9 mouse cellular contexts compared by ENCODE assay signal in genomic region chr4:138851463-138851862, GRCm38 (mm10). TPM values are rescaled to one million over a fixed set of nuclear protein-coding genes. Genes with fewer than 3 reads are reported as not detected.
DNase-seq lines count a peak whose midpoint lies in the region.
"Had no signal": no experiment of that assay in that cellular context is flagged by ENCODE, and none has a peak within 500 bp of the region (broad histone marks: within the 10 kb centered on the region; RNA-seq: fewer than 3 reads in every experiment).

No protein-coding gene starts in this region.

- H3K27me3 ChIP-seq in forebrain, embryonic 10.5 days (ENCODE audit: poor library complexity, severe bottlenecking): no peaks in the 10 kb centered on the region

- no peaks in the 10 kb centered on the region for H3K9me3 ChIP-seq in forebrain, embryonic 10.5 days
- H3K9me3 ChIP-seq: limb, embryonic 12.5 days had no signal

- H3K27ac ChIP-seq in forebrain, embryonic 10.5 days: no peak overlapping the region
- H3K27ac ChIP-seq: limb, embryonic 12.5 days had no signal

- peak; percentile 82 for DNase-seq in MN1 (ENCODE audit: low spot score)
- DNase-seq in brain, adult 2 months (ENCODE audit: low read depth, low spot score): peak; percentile 81
- DNase-seq in forebrain, embryonic 10.5 days (ENCODE audit: extremely low spot score, low spot score): peak; percentile 75
- peak; percentile 76 for DNase-seq in heart, postnatal 36 days
- peak; percentile 47 for DNase-seq in layer of hippocampus, adult 9-10 months (ENCODE audit: low spot score)
- DNase-seq in lung, postnatal 36 days: peak; percentile 73
- DNase-seq in right cerebral cortex, adult 2 months (ENCODE audit: low spot score in 2 of 2): peak; percentile 82 to 89
- DNase-seq in urinary bladder, postnatal 25 days (ENCODE audit: low spot score): peak; percentile 72

- H3K36me3 ChIP-seq in forebrain, embryonic 10.5 days (replicated peaks): no peaks in the 10 kb centered on the region
- H3K36me3 ChIP-seq: limb, embryonic 12.5 days had no signal

- 6% methylated on average over 4 of the region's 4 CpGs for WGBS in forebrain, embryonic 10.5 days

- H3K4me1 ChIP-seq in forebrain, embryonic 10.5 days: no peaks in the 10 kb centered on the region
- H3K4me1 ChIP-seq: limb, embryonic 12.5 days had no signal

- no peak overlapping the region for H3K4me3 ChIP-seq in forebrain, embryonic 10.5 days
- H3K4me3 ChIP-seq: limb, embryonic 12.5 days had no signal

- intact Hi-C loops in heart, postnatal 36 days (cut with DNase I): loop anchor here (1.0 to 2.0 kb wide), 3 partner anchors 103 to 403 kb away; no protein-coding TSS in a partner anchor

RNA-seq across cellular contexts. Expression of gene Pla2g5, which starts 11.8 kb away (rescaled TPM):
- 0.66 and 0.86 TPM in 2 replicates for polyA plus RNA-seq in forebrain, embryonic 10.5 days (2016; fragmentation: Nextera tagmentation; extraction: Ambion mirVana)
- total RNA-seq in heart, postnatal 36 days (2021): 10 to 100 TPM; 27.0 to 32.1 TPM
- polyA plus RNA-seq: limb, embryonic 12.5 days had no signal

RNA-seq across cellular contexts. Expression of gene Gm13030, which starts 22.3 kb away (rescaled TPM):
- not detected in 2 replicates for polyA plus RNA-seq in forebrain, embryonic 10.5 days (2016; fragmentation: Nextera tagmentation; extraction: Ambion mirVana)
- not detected for total RNA-seq in heart, postnatal 36 days (2021)
- polyA plus RNA-seq: limb, embryonic 12.5 days had no signal

RNA-seq across cellular contexts. Expression of gene Pla2g2e, which starts 26.3 kb away (rescaled TPM):
- not detected in 2 replicates for polyA plus RNA-seq in forebrain, embryonic 10.5 days (2016; fragmentation: Nextera tagmentation; extraction: Ambion mirVana)
- total RNA-seq in heart, postnatal 36 days (2021): 1 to 10 TPM in 1 of 2 experiments, under 1 TPM in 1; 0.97 to 1.1 TPM
- polyA plus RNA-seq: limb, embryonic 12.5 days had no signal
